Mouse (Mus musculus) layer of hippocampus, adult 2 months (tissue): ENCODE data around the gene Gm10382. TPM values are rescaled to one million over a fixed set of nuclear protein-coding genes. Genes with fewer than 3 reads are reported as not detected.

Source experiments
- DNase-seq, 2 experiments: peaks; one replicate each; pipeline ENCODE4 v3.0.0; 2022; ENCODE audit warnings: low spot score in 2 of 2
- H3K27ac ChIP-seq: fragments of 200-600 bp; 2 replicates; pipeline ENCODE4 v1.8.1; 2022
- H3K4me3 ChIP-seq: fragments of 200-600 bp; 2 replicates; pipeline ENCODE4 v1.8.1; 2022; ENCODE audit warnings: mild to moderate bottlenecking
- CTCF ChIP-seq: fragments of 200-600 bp; conservative IDR thresholded peaks from 2 replicates; pipeline ENCODE4 v1.8.1; 2022; ENCODE audit warnings: antibody characterized with exemption, mild to moderate bottlenecking, moderate library complexity
- long read RNA-seq, 2 experiments: library from polyadenylated mRNA; stranded (forward); transcript quantifications; one replicate each; pipeline ENCODE4 v2.0.0; 2021; ENCODE audit warnings: borderline mapping rate in 2 of 2
- total RNA-seq, 2 experiments: library from RNA; stranded (reverse); gene quantifications; 2 replicates each; pipeline ENCODE4 v1.2.3; 2021

Gm10382 gene
- not detected for total RNA-seq
- long read RNA-seq, experiment 1, result 0 reads
- long read RNA-seq, experiment 2, result 0 reads

DNA sequence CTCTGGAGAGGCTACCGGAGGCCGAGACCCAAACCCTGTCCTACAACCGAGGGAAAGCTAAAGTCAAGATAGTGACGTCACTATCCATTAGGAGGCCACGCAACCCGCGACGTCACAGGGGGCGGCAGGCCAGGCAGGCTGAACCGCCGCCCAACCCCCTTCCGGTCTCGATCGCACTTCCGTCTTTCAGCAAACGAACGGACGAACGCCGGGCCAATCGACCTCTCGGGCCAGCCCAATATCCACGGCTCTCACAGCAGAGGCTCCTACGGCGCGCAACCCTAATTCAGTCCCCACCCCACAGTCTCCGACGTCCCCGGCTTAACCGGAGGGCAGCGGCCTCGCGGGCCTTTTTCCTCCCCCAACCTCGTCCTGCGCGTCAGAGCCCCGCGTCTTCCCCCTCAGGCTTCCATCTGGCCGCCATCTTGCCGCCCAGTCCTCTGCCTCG is at the start of gene Gm10382:
Gene Gm10382, plus strand, starts transcription at position 192 of the 448 bp plus-strand sequence.
- DNase-seq, result peak; percentile 69 to 80
- no peak for TF ChIP-seq CTCF
- peak within 1 kb of the TSS; percentile 100 for H3K4me3 ChIP-seq
- H3K27ac ChIP-seq, result peak within 1 kb of the TSS; percentile 100

DNA sequence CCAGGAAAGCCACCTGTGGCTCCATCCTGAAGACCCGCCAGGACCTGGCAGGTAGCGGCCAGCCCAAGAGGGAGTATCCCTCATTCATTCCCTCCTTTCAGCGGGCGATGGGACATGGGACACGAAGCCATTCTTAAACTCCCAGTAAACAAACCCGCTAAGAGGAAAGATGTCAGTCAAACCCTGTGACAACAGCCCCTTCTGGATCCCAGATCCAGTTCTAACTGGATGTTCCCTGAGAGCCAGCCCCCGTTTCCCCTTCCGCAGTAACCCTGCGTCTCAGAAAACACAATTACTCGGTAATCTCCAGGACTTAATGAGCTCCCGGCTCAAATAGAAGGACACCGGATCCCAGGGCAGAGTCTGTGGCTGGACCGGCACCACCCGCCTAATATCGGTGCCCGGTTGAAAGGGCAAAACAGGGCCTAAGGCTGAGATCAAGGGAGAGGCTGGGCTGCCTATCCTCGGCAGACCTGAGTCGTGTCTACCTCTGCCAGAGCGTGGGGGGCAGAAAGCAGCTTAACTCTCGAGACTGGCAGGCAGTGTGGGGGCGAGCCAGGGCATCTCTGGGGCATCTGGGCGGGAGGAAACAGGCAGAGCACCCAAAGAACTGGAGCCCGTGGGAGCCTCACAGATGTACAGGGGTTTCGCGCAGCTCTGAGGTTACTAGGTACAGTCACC is 49.1 kb upstream of the Gm10382 start:
- TF ChIP-seq CTCF, result no peak
- Histone ChIP-seq H3K4me3 (peak overlapping the region; percentile 94), H3K27ac (peak overlapping the region; percentile 85)
- peak in 1 of 2 experiments; percentile 40 for DNase-seq

DNA sequence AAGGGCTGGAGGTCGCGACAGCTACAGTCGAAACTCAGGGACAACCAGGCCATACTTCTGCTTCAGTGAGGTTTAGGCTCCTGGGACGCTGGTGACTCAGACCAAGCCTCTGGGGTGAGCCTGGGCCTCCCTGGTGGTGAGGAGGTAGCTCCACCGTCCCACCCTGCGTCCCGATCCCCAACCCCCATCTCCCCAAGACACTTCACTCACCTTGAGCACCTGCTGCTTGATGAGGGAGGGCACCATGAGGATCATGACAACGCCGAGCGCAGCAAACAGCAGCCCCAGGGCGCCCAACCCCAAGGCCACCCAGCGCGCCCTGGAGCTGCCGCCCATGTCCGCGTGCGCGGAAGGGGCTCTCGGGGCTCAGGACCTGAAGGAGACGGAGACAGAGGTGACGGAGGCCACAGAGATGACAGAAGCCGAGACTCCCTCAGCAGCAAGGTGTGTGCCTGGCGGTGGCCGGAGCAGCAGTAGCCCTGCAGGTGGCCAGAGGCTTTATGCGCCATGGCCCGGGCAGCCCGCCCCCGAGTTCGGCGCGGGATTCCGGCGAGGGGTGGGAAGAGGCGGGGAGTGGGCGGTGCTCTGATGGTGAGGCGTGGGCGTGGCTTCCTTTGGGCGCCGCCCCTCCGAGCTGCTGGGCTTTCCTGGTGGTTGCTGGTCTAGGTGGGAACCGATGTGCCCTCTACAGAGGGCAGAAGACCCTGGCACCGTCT is 48.4 kb upstream of the Gm10382 start, which contains the start of gene Scarb1:
Gene Scarb1, minus strand, starts transcription at position 548 of the 716 bp plus-strand sequence.
- peak; percentile 86 to 87 for DNase-seq
- Histone ChIP-seq H3K4me3 (peak within 1 kb of the TSS; percentile 94), H3K27ac (peak within 1 kb of the TSS; percentile 85)
- peak; percentile 31; the same call in 1 of the 2 replicates for TF ChIP-seq CTCF

DNA sequence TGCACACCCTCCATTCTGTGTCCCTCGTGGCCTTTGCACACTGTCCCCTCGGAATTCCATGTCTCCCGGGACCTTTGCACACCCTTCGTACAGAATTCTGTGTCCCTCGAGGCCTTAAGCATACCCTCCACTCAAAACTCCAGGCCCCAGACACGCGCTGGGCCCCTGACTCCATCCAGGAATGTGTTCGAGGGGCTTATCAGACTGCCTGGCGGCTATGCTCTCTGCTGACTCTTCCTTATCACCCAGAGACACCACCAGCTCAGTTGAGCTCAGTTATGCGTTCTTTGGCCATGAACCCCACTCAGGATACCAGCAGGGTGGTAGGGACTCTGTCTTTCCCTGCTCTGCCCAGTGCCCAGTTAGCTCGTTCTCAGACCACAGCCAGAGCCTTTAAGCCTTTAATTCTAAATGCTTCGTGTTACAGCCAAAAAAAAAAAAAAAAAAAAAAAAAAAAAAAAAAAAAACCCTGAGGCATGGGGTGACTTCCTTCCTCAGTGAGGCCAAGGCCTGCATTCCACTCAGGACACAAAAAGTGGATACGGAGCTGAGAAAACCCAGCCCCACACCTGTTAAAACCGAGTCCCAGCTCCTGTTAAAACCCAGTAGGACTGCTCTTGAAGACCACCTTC is 47.5 kb upstream of the Gm10382 start:
- peak overlapping the region; percentile 94 for H3K4me3 ChIP-seq
- DNase-seq, result no peak
- TF ChIP-seq CTCF, result no peak
- peak overlapping the region; percentile 85 for H3K27ac ChIP-seq

DNA sequence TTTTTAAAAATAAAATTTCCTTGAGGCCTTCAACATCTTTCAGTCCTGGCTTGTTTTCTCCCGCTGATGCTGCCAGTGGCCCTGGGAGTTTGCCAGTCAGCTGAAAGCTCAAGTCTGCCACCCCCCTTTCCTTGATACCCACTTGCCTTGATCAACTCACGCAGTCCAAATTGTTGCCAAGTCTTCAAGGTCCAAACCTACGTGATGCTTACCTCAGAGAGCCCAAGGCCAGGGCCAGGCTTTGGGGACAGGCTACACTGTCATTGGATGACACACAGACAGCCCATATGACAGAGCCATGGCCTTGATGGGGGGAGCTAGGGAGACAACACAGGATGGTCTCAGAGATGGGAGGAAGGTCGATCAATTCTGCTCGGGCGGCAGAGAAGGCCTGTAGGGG is 44.8 kb upstream of the Gm10382 start:
- no peak overlapping the region for H3K27ac ChIP-seq
- no peak for TF ChIP-seq CTCF
- no peak overlapping the region for H3K4me3 ChIP-seq
- no peak for DNase-seq

DNA sequence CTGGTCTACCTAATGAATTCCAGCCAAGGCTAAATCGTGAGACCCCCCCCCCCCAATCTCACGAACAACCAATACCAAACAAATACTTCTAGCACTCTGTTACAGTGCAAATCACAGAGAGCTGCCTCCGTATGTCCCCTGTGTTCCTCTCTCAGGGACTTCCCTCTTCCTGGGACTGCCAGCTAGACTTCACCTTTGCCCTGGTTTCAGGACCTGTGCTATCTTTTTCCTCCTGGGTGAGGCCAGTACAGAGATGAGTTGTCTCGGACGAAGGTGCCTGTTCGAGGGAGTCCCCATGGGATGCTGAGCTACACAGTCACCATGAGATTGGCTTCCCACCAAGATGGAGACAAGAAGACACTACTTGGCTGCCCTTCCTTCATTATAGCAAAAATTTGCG is 41.1 kb upstream of the Gm10382 start:
- DNase-seq, result no peak
- TF ChIP-seq CTCF, result no peak
- H3K4me3 ChIP-seq, result no peak overlapping the region
- H3K27ac ChIP-seq, result no peak overlapping the region

DNA sequence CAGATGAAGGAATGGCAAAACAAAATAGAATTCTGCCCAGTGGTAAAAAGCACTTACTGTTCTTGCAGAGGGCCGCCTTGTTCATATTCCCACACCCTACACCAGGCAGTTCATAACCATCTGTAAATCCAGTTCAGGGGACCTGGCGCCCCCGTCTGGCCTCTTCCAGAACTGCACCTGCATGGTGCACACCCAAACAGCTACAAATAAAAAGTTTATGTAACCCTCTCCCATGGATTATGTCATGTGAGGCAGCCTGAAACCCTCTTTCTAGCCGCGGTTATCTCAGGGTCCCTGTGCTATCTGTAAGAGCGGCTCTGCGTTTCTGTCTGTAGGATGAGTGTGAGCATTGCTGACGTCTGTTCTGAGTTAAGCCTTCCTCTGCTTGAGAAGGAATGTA is 40.6 kb upstream of the Gm10382 start:
- TF ChIP-seq CTCF, result peak; percentile 89
- Histone ChIP-seq H3K27ac (no peak overlapping the region), H3K4me3 (no peak overlapping the region)
- DNase-seq, result peak in 1 of 2 experiments; percentile 57

DNA sequence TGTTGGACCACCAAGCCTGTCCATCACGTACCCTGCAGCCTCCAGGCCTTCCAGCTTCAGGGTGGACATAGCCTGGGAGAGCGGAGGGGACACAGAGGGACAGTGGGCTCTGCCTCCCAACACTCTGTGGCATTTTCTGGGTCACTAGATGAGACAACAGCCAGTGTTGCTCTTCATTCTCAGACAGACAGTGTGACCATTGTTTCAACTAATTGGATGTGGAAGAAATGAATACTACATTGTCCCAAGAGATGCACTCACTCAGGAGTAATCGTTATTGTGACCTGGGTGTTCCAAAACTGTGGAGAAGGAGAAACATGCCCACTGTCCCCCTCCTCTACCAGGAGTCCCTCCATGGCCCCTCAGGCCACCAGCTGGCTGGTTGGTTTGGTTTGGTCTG is 39.7 kb upstream of the Gm10382 start:
- DNase-seq, result no peak
- TF ChIP-seq CTCF, result no peak
- Histone ChIP-seq H3K27ac (no peak overlapping the region), H3K4me3 (no peak overlapping the region)

DNA sequence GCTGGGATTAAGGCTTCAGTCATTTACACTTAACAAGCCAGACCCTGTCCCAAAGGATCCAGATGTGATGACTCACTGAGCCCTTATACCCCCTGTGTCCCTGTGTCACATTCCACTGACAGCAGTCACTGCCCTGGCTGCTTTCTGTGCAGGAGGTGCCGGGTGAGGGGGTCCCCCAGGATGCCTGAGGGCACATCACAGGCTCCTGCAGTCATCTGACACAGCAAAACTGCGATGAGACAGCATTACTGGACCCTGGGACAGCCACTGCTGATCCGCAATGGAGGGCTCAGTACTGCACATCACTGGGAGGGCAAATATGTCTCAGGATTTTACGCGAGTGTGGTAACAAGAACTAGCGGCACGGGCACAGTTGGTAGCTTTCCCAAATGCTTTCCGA is 38.1 kb upstream of the Gm10382 start:
- H3K27ac ChIP-seq, result no peak overlapping the region
- DNase-seq, result no peak
- no peak overlapping the region for H3K4me3 ChIP-seq
- no peak for TF ChIP-seq CTCF

DNA sequence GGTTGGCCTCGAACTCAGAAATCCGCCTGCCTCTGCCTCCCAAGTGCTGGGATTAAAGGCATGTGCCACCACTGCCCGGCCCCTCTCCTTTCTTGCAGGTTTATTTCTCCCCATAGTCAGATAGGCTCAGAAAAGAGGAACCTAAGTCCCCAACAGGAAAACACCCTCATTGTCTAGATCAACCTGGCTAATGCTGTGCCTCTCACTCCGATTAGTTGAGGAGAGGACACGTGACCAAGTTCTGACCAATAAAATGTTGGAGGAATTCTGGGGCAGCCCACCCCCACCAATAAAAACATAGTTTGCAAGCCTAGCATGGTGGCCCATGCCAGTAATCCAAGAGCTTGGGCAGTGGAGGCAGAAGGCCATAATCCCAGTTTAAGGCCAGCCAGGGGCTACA is 37.2 kb upstream of the Gm10382 start:
- no peak for DNase-seq

DNA sequence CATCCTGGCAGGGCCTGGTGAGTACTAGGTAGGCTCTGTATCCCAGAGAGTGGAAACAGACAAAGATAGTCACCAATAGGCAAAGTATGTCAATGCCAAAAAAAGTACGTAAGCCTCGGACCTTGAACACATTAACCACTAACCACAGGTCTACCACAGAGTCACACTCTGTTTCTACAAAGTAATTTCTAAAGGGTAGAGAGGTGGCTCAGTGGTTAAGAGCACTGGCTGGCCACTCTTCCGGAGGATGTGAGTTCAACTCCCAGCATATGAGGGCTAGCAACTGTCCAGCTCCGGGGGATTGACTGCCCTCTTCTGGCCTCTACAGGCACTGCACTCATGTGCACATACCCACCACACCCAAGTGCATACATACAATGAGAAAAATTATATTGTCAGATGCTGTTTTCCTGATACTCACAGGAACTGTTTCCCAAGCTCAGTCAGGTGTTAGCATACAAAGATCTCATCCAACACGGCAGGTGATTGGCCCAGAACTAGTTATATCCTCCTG is 36.3 kb upstream of the Gm10382 start:
- H3K4me3 ChIP-seq, result no peak overlapping the region
- no peak for DNase-seq
- H3K27ac ChIP-seq, result no peak overlapping the region
- peak; percentile 30 for TF ChIP-seq CTCF

More for the DNA sequence above, 37.2 kb upstream of the Gm10382 start:
- Histone ChIP-seq H3K4me3 (no peak overlapping the region), H3K27ac (no peak overlapping the region)
- TF ChIP-seq CTCF, result no peak

DNA sequence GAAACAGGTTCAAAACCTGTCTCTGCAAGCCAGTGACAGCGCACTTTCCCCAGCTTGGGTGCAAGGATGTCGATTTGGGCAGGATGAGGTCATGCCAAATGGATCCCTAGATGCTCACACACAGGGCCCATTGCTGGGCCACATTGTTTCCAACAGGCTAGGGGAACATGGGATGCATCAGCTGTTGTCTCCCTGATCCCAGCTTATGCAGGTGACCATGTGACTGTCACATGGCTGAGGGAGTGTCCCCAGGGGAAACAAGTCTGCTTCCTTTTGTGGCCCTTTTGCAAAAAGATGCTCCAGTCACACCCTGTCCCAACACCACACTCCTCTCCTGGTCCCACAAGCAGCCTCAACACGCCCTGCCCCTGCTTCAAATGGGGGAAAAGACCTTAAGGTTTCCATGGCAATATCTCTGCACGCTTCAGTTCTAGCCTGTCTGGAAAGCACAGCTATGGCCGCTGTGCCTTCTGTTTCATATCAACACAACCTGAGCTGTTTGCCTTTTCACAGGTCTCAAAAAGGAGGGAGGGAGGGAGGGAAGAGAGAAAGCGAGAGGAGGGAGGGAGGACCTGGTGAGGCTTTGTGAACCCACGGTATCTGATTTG is 34.1 kb upstream of the Gm10382 start:
- DNase-seq, result no peak
- H3K27ac ChIP-seq, result no peak overlapping the region
- TF ChIP-seq CTCF, result no peak
- H3K4me3 ChIP-seq, result no peak overlapping the region
